Mouse (Mus musculus): ENCODE measurements around the gene Macrod1. TPM values are rescaled to one million over a fixed set of nuclear protein-coding genes. Genes with fewer than 3 reads are reported as not detected.
"Not testable (repeated sequence)": the region's sequence is repeated elsewhere in the genome, so short reads cannot be mapped to it uniquely, and the experiment has no call there.

Gene Macrod1
- polyA plus RNA-seq, 1 experiment = 33.8 TPM

DNA sequence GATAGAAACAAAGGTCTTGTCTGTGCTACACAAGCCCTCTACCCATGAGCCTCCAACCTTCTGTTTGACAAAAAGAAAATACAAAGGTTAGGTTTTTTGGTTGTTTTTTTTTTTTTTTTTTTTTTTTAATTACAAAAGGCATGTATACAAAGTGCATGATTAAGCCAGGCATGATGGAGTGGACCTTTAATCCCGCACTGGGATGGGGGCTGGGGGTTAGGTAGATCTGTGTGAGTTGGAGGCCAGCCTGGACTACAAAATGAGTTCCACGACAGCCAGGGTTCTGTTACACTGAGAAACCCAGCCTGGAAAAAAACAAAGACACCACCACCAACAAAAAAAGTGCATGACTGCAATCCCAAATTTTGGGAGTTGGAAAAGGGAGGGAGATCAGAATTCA lies 15.4 kb upstream of the Macrod1 start:
- peak overlapping the region; percentile 52; the same call in 1 of the 2 replicates for H3K27ac ChIP-seq (ENCODE audit: insufficient read depth, low read length)
- peaks cover 7% of the 10 kb centered on the region; the same call in 1 of the 2 replicates for H3K4me1 ChIP-seq (ENCODE audit: control insufficient read depth, insufficient read depth, low read length)
- 85% methylated on average over 2 of the region's 2 CpGs for WGBS
- DNase-seq = peak in 1 of 2 experiments; percentile 31
- no peaks in the 10 kb centered on the region for H3K27me3 ChIP-seq (ENCODE audit: control insufficient read depth, insufficient read depth, low read length)
- no peak overlapping the region for H3K4me3 ChIP-seq (replicated peaks; ENCODE audit: insufficient read depth, low read depth, low read length)
- TF ChIP-seq CTCF (IDR thresholded peaks at IDR 0.05; ENCODE audit: borderline replicate concordance, insufficient read depth, low read depth, low read length) (no peak), POLR2A (IDR thresholded peaks at IDR 0.05; ENCODE audit: borderline replicate concordance, insufficient read depth, low read length) (no peak)

DNA sequence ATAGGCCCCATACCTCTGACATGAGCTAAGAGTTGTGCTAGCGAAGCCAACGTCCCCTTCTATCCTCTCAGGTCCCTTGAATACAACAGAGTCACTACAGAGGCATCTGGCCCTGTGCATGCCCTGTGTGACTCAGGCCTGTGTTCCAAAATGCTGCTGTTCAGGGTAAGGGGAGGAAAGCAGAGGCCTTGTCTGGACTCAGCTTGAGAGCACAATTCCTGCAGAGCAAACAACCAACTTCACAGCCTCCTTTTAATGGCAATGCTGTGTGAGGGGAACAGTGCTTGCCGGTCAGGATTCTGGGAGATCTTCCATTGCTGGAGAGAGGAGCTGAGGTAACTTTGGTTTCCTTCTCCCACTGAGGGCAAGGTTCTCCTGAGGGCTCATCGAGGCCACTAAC lies 12.3 kb upstream of the Macrod1 start:
- 67% methylated on average over 4 of the region's 4 CpGs for WGBS
- DNase-seq = no peak
- no peak for TF ChIP-seq POLR2A (IDR thresholded peaks at IDR 0.05; ENCODE audit: borderline replicate concordance, insufficient read depth, low read length)
- no peak for TF ChIP-seq CTCF (IDR thresholded peaks at IDR 0.05; ENCODE audit: borderline replicate concordance, insufficient read depth, low read depth, low read length)

DNA sequence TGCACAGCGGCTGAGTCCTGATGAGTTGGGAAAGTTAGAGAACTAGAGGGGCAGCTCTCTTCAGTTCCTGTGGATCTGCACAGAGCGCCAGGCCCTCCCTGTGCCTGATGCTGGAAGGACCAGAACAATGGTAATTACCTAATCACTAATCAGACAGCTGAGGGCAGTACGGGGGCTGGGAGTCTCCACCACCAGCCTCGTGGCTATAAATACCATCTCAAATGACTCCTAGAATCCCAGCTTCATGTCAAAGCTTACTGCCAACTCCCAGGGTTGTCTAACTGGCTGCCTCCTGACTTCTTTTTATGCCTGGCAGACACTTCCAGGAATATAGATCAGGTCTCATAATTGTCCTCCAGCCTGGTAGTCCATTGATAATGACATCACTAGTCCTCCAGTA lies 11.9 kb upstream of the Macrod1 start:
- no peak for TF ChIP-seq CTCF (IDR thresholded peaks at IDR 0.05; ENCODE audit: borderline replicate concordance, insufficient read depth, low read depth, low read length)
- TF ChIP-seq POLR2A (IDR thresholded peaks at IDR 0.05; ENCODE audit: borderline replicate concordance, insufficient read depth, low read length) = no peak
- H3K4me3 ChIP-seq (replicated peaks; ENCODE audit: insufficient read depth, low read depth, low read length) = no peak overlapping the region
- no peak overlapping the region for H3K27ac ChIP-seq (ENCODE audit: insufficient read depth, low read length)
- H3K27me3 ChIP-seq (ENCODE audit: control insufficient read depth, insufficient read depth, low read length) = no peaks in the 10 kb centered on the region
- 55% methylated on average over 4 of the region's 4 CpGs for WGBS
- no peak for DNase-seq
- peaks cover 3% of the 10 kb centered on the region; the same call in 1 of the 2 replicates for H3K4me1 ChIP-seq (ENCODE audit: control insufficient read depth, insufficient read depth, low read length)

More for the DNA sequence above, 12.3 kb upstream of the Macrod1 start:
- H3K27ac ChIP-seq (ENCODE audit: insufficient read depth, low read length) = no peak overlapping the region
- no peaks in the 10 kb centered on the region for H3K27me3 ChIP-seq (ENCODE audit: control insufficient read depth, insufficient read depth, low read length)
- H3K4me3 ChIP-seq (replicated peaks; ENCODE audit: insufficient read depth, low read depth, low read length) = no peak overlapping the region
- peaks cover 3% of the 10 kb centered on the region; the same call in 1 of the 2 replicates for H3K4me1 ChIP-seq (ENCODE audit: control insufficient read depth, insufficient read depth, low read length)

DNA sequence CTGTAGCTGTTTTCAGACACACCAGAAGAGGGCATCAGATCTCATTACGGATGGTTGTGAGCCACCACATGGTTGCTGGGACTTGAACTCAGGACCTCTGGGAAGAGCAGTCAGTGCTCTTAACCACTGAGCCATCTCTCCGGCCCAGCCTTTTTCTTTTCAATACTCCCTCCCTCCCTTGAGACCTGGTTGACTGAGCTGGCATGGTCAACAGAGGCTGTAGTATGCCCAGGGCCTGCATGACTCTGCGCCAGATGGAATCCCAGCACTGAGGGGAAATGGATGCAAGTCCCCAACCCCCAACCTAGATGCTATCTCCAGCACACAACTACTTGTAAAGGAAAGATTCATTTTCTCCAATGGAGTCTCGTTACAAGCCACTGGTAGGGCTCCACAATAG lies 3.2 kb upstream of the Macrod1 start:
- DNase-seq; H3K27ac ChIP-seq (ENCODE audit: insufficient read depth, low read length); H3K4me3 ChIP-seq (replicated peaks; ENCODE audit: insufficient read depth, low read depth, low read length); H3K4me1 ChIP-seq (ENCODE audit: control insufficient read depth, insufficient read depth, low read length); H3K27me3 ChIP-seq (ENCODE audit: control insufficient read depth, insufficient read depth, low read length): not testable (repeated sequence)
- 67% methylated on average over 4 of the region's 4 CpGs for WGBS

DNA sequence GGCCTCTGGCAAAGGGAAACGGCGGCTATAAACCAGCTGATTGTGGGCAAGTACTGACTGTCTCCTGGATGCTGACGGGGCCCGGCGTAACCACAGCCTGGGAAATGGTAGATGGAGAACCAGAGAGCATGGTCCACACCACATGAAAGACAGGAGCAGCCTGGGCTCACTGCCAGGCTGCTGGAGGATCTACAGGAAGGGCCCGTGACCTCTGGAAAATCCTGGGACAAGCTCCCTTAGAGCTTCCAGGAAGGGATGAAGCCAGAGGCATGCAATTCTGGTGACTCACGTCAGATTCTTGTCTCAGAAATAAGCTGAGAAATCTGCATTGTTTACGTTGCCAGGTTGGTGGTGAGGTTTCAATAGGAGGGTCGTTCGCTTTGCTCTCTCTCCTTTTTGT lies 1.8 kb upstream of the Macrod1 start:
- no peak for TF ChIP-seq POLR2A (IDR thresholded peaks at IDR 0.05; ENCODE audit: borderline replicate concordance, insufficient read depth, low read length)
- no peak for TF ChIP-seq CTCF (IDR thresholded peaks at IDR 0.05; ENCODE audit: borderline replicate concordance, insufficient read depth, low read depth, low read length)
- Histone ChIP-seq H3K27ac (ENCODE audit: insufficient read depth, low read length) (no peak overlapping the region), H3K4me3 (replicated peaks; ENCODE audit: insufficient read depth, low read depth, low read length) (no peak overlapping the region), H3K27me3 (ENCODE audit: control insufficient read depth, insufficient read depth, low read length) (no peaks in the 10 kb centered on the region), H3K4me1 (ENCODE audit: control insufficient read depth, insufficient read depth, low read length) (peaks cover 2% of the 10 kb centered on the region; the same call in 1 of the 2 replicates)
- no peak for DNase-seq
- WGBS = 70% methylated on average over 10 of the region's 10 CpGs

DNA sequence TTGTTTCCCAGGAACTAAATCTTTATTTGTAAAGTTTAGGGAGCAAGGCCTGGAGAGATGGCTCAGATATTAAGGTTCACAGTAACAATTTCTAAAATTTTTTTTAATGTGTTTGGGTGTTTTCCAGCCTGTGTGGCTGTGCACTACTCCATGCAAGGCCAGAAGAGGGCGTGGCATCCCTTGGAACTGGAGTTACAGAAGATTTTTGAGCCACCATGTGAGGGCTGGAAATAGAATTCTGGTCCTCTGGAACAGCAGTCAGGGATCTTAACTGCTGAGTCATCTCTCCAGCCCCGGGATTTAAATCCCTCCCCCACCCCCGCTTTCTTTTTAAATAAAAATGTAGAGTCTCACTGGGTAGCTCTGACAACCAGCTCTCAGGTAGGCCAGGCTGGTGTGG lies 1.4 kb upstream of the Macrod1 start:
- Histone ChIP-seq H3K4me3 (replicated peaks; ENCODE audit: insufficient read depth, low read depth, low read length) (no peak overlapping the region), H3K27me3 (ENCODE audit: control insufficient read depth, insufficient read depth, low read length) (no peaks in the 10 kb centered on the region), H3K4me1 (ENCODE audit: control insufficient read depth, insufficient read depth, low read length) (peaks cover 2% of the 10 kb centered on the region; the same call in 1 of the 2 replicates), H3K27ac (ENCODE audit: insufficient read depth, low read length) (no peak overlapping the region)
- 68% methylated on average over 3 of the region's 3 CpGs for WGBS
- TF ChIP-seq CTCF (IDR thresholded peaks at IDR 0.05; ENCODE audit: borderline replicate concordance, insufficient read depth, low read depth, low read length) = no peak
- no peak for TF ChIP-seq POLR2A (IDR thresholded peaks at IDR 0.05; ENCODE audit: borderline replicate concordance, insufficient read depth, low read length)
- DNase-seq = no peak

DNA sequence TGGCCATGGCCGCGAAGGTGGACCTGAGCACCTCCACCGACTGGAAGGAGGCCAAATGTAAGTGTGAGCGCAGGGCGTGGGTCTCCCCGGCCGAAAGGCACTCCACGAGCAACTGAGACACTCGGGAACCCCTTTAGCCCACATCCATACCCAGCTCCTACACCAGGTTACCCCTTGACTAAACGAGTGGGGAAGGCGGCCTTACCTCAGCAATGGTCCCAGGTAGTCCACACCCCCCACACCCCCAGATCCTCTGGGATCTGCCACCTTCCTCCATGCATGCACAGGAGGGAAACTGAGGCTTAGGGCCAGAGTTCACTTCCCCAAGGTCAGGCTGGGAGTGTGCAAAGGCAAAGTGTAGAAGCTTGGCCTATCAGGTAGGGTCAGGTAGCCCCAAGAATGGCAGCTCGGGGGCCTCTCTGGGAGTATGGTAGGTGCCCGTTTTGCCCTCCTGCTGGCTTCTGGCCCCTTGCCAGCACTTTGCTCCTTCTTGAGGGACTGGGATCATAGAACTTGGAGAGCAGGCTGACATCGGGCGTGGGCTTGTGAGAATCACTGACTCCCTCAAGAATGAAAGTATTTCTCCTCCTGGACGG lies 614 bp downstream of the Macrod1 start:
- DNase-seq = peak in 1 of 2 experiments; percentile 71
- Histone ChIP-seq H3K4me3 (replicated peaks; ENCODE audit: insufficient read depth, low read depth, low read length) (peak overlapping the region; percentile 40), H3K27me3 (ENCODE audit: control insufficient read depth, insufficient read depth, low read length) (no peaks in the 10 kb centered on the region), H3K27ac (ENCODE audit: insufficient read depth, low read length) (no peak overlapping the region), H3K4me1 (ENCODE audit: control insufficient read depth, insufficient read depth, low read length) (peaks cover 2% of the 10 kb centered on the region; the same call in 1 of the 2 replicates)
- TF ChIP-seq CTCF (IDR thresholded peaks at IDR 0.05; ENCODE audit: borderline replicate concordance, insufficient read depth, low read depth, low read length) = no peak
- under 1% methylated on average over 16 of the region's 16 CpGs for WGBS

DNA sequence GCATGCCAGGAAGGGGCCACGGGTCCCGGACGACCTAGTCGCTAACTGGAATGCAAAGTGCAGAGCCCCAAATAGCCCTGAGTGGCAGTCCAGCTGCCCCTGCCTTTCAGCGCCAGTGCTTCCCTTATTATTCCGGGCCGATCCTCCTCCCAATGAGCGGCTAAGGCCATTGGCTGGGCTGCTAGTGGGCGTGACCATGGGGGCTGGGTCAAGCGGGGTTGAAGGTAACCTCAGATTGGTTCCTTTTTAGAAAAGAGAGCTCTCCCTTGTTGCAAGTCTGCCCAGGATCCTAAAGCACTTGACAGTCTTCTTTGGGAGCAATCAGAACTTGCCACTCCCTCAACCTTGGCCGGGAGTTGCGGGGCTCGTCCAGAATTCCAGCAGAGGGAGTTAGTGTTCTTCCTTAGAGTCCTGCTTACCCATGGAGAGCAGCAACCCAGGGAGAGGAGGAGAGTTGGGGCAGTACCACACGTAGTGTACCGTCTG lies 1.2 kb downstream of the Macrod1 start:
- peak; percentile 80 to 82 for DNase-seq
- TF ChIP-seq CTCF (IDR thresholded peaks at IDR 0.05; ENCODE audit: borderline replicate concordance, insufficient read depth, low read depth, low read length) = peak; percentile 28; the same call in 1 of the 2 replicates
- peak; percentile 29; the same call in 1 of the 2 replicates for TF ChIP-seq POLR2A (IDR thresholded peaks at IDR 0.05; ENCODE audit: borderline replicate concordance, insufficient read depth, low read length)
- H3K4me1 ChIP-seq (ENCODE audit: control insufficient read depth, insufficient read depth, low read length) = peaks cover 4% of the 10 kb centered on the region
- no peak overlapping the region for H3K27ac ChIP-seq (ENCODE audit: insufficient read depth, low read length)
- whole genome bisulfite sequencing = 1% methylated on average over 15 of the region's 15 CpGs
- H3K4me3 ChIP-seq (replicated peaks; ENCODE audit: insufficient read depth, low read depth, low read length) = peak overlapping the region; percentile 40
- H3K27me3 ChIP-seq (ENCODE audit: control insufficient read depth, insufficient read depth, low read length) = no peaks in the 10 kb centered on the region
